Mouse (Mus musculus) thymus, adult 2 months (tissue): ENCODE measurements around the gene 9930104L06Rik. TPM values are rescaled to one million over a fixed set of nuclear protein-coding genes. Genes with fewer than 3 reads are reported as not detected.
"Not testable (repeated sequence)": the region's sequence is repeated elsewhere in the genome, so short reads cannot be mapped to it uniquely, and the experiment has no call there.

Experiments used
- DNase-seq: peaks from one replicate; pipeline ENCODE4 v3.0.0; 2021
- H3K27ac ChIP-seq: fragments of 200-500 bp; 2 replicates; pipeline ENCODE4 v1.5.1; 2012; ENCODE audit warnings: low read length, control low read depth; ENCODE audit not compliant: control insufficient read depth, insufficient read depth
- H3K27me3 ChIP-seq: fragments of 200-500 bp; 2 replicates; pipeline ENCODE4 v1.6.1; 2012; ENCODE audit warnings: mild to moderate bottlenecking, low read length, moderate library complexity, mixed read lengths; ENCODE audit not compliant: control insufficient read depth, insufficient read depth
- H3K36me3 ChIP-seq: fragments of 200-500 bp; 2 replicates; pipeline ENCODE4 v1.6.1; 2012; ENCODE audit warnings: mild to moderate bottlenecking, low read length, moderate library complexity; ENCODE audit not compliant: control insufficient read depth, insufficient read depth
- H3K4me1 ChIP-seq: fragments of 200-500 bp; replicated peaks from 2 replicates; pipeline ENCODE4 v1.6.1; 2012; ENCODE audit warnings: low read length; ENCODE audit not compliant: control insufficient read depth, insufficient read depth
- H3K4me3 ChIP-seq: fragments of 200-500 bp; 2 replicates; pipeline ENCODE4 v1.5.1; 2012; ENCODE audit warnings: mild to moderate bottlenecking, low read length, control low read depth, moderate library complexity; ENCODE audit not compliant: control insufficient read depth, insufficient read depth
- CTCF ChIP-seq: fragments of 200-500 bp; IDR thresholded peaks from 2 replicates; pipeline ENCODE4 v1.5.1; 2012; ENCODE audit warnings: mild to moderate bottlenecking, control low read depth, low read length, moderate library complexity, borderline replicate concordance; ENCODE audit not compliant: control insufficient read depth, poor library complexity, insufficient read depth; ENCODE audit errors: extremely low read depth
- POLR2A ChIP-seq: fragments of 200-500 bp; IDR thresholded peaks from 2 replicates; pipeline ENCODE4 v1.6.1; 2012; ENCODE audit warnings: mild to moderate bottlenecking, low read length, control low read depth, moderate library complexity; ENCODE audit not compliant: control insufficient read depth, poor library complexity, insufficient read depth; ENCODE audit errors: extremely low read depth
- WGBS: fragments of 180-500 bp; shearing (Covaris S2); methylation state at CpG from one replicate; pipeline ENCODE4 v1.1.7; 2018; 5-methylcytosine and 5-hydroxymethylcytosine counted together
- polyA plus RNA-seq: library from polyadenylated mRNA; depleted of rRNA; stranded (reverse); fragments of >200 nt; gene quantifications from 2 replicates; pipeline ENCODE4 v1.2.3, GENCODE M21; 2012

9930104L06Rik gene
- polyA plus RNA-seq, 1 experiment = 21.6 TPM

- Histone ChIP-seq H3K4me1 (no peaks in the 10 kb centered on the region; the same call in 1 of the 2 replicates), H3K27me3 (no peaks in the 10 kb centered on the region; the same call in 1 of the 2 replicates), H3K4me3 (no peak overlapping the region), H3K36me3 (no peaks in the 10 kb centered on the region), H3K27ac (no peak overlapping the region)
- 78% methylated on average over 10 of the region's 10 CpGs for WGBS
- TF ChIP-seq POLR2A (no peak), CTCF (no peak)
- no peak for DNase-seq
Measured at GRCm38 (mm10) chr4:124898428-124898827, 38.4 kb upstream of the 9930104L06Rik start.

DNA sequence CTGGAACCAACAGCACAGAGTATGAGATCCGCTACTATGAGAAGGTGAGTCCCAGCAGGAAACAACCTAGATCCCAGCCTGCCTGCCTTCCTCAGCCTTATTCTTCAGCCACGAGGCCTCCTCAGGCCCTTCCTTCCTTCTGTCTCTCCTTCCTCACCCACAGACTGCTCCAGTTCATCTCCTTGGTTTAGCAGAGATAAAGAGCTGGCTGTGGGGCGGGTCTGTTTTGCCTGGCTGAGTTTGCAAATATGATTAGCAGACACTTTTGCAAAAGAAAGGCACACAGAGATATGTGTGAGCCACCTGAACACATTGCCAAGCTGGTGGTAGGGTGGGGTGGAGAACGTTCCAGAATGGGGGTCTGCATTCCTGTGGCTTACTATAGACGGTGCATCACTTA is 36.9 kb upstream of the 9930104L06Rik start:
- DNase-seq = no peak
- TF ChIP-seq CTCF (no peak), POLR2A (no peak)
- no peaks in the 10 kb centered on the region for H3K36me3 ChIP-seq
- no peak overlapping the region for H3K4me3 ChIP-seq
- H3K27ac ChIP-seq = no peak overlapping the region
- WGBS = 69% methylated on average over 5 of the region's 5 CpGs
- H3K4me1 ChIP-seq = no peaks in the 10 kb centered on the region
- H3K27me3 ChIP-seq = no peaks in the 10 kb centered on the region

GRCm38 (mm10) chr4:124905417-124905816 is 31.4 kb upstream of the 9930104L06Rik start:
- Histone ChIP-seq H3K36me3 (no peaks in the 10 kb centered on the region), H3K4me1 (no peaks in the 10 kb centered on the region), H3K27ac (no peak overlapping the region), H3K4me3 (no peak overlapping the region), H3K27me3 (no peaks in the 10 kb centered on the region)
- DNase-seq = peak; percentile 9
- WGBS = 68% methylated on average over 4 of the region's 4 CpGs
- no peak for TF ChIP-seq POLR2A
- no peak for TF ChIP-seq CTCF

DNA sequence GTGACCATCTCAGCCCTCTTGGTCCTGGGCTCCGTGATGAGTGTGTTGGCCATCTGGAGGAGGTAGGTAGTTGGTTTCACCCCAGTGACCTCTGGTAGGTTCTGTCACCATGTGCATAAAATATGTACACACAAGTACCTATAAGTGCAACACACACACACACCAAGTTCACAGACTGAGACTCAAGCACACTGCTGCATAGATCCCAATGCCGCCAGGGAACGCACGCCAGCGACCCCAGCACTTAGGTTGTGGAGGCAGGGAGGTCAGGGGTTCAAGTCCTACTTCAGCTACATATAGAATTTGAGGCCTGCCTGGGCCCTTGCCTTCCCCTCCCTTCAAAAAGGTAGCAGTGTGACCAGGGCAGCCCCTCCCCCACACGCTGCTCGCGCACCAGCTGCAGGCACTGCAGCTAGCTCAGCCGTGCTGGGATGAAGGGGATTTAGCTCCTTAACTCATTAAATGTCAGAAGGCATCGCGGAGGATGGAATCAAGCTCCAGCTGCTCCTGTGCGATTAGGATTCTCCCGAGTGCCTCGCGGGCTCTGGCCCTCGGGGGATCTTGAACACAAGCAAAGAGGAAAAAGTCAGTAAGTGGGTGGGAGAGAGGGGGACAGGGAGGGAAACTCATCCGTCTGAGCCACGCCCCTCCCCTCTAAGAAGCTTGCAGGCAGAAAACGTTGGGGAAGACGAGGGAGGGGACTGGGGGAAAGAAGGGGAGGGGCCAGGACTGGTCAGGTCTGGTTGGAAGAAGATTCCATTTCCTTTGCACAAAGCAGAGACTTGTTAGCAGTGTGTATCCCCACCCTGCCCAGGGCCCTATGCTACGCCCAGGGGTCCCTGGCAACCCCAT is 30.7 kb upstream of the 9930104L06Rik start:
- 30% methylated on average over 21 of the region's 21 CpGs for WGBS
- no peak for TF ChIP-seq POLR2A
- no peak for TF ChIP-seq CTCF
- H3K36me3 ChIP-seq = no peaks in the 10 kb centered on the region
- no peak for DNase-seq
- no peaks in the 10 kb centered on the region for H3K4me1 ChIP-seq
- no peak overlapping the region for H3K4me3 ChIP-seq
- H3K27ac ChIP-seq = no peak overlapping the region
- no peaks in the 10 kb centered on the region for H3K27me3 ChIP-seq

GRCm38 (mm10) chr4:124928102-124928501 is 8.7 kb upstream of the 9930104L06Rik start:
- no peaks in the 10 kb centered on the region for H3K27me3 ChIP-seq
- no peaks in the 10 kb centered on the region for H3K4me1 ChIP-seq
- no peak overlapping the region for H3K4me3 ChIP-seq
- WGBS = 95% methylated on average over 5 of the region's 5 CpGs
- TF ChIP-seq POLR2A = no peak
- no peak for TF ChIP-seq CTCF
- H3K27ac ChIP-seq = no peak overlapping the region
- H3K36me3 ChIP-seq = peaks cover 71% of the 10 kb centered on the region
- no peak for DNase-seq

DNA sequence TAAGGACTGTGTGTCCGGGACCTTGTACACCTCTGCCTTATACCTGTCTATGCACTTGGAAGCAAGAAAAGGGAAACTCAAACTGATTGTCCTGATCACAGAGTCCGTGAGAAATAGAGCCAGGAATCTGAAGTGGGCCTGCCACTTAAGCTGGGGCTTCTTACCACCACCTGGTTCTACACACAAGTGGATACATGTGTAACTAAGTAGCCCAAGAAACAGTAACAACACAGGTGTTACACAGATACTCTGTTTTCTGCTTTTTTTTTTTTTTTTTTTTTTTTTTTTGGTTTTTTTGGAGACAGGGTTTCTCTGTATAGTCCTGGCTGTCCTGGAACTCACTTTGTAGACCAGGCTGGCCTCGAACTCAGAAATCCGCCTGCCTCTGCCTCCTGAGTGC is 2.4 kb downstream of the 9930104L06Rik start, which contains the start of gene Cdca8:
Gene Cdca8, minus strand, starts transcription at position 101 of the 400 bp plus-strand sequence.
- not testable (repeated sequence) for DNase-seq, H3K27me3 ChIP-seq, H3K4me1 ChIP-seq, H3K27ac ChIP-seq, H3K36me3 ChIP-seq, H3K4me3 ChIP-seq
- WGBS = 91% methylated on average over 4 of the region's 4 CpGs
